Mouse (Mus musculus) megakaryocyte, embryonic 14.5 days (primary cell): ENCODE data around the gene Csnk1g2. TPM values are rescaled to one million over a fixed set of nuclear protein-coding genes. Genes with fewer than 3 reads are reported as not detected.

Experiments used
- H3K27me3 ChIP-seq: replicated peaks from 2 replicates; pipeline ENCODE3; 2012; ENCODE audit warnings: inconsistent platforms
- H3K36me3 ChIP-seq: replicated peaks from 2 replicates; pipeline ENCODE3; 2012; ENCODE audit warnings: low read length, inconsistent platforms, mixed read lengths
- H3K4me1 ChIP-seq: 2 replicates; pipeline ENCODE4 v1.6.1; 2012; ENCODE audit warnings: inconsistent platforms
- H3K4me3 ChIP-seq: replicated peaks from 2 replicates; pipeline ENCODE3; 2012; ENCODE audit warnings: moderate library complexity, mild to moderate bottlenecking, inconsistent platforms
- H3K9me3 ChIP-seq: 2 replicates; pipeline ENCODE4 v1.6.1; 2012; ENCODE audit warnings: inconsistent platforms
- FLI1 ChIP-seq: IDR thresholded peaks from 2 replicates; pipeline ENCODE4 v1.6.1; 2012; ENCODE audit warnings: low read length, inconsistent platforms, mixed read lengths
- GATA1 ChIP-seq: IDR thresholded peaks from 3 replicates; pipeline ENCODE4 v1.6.1; 2012; ENCODE audit warnings: mixed read lengths, low read length, inconsistent platforms, borderline replicate concordance
- polyA plus RNA-seq: library from polyadenylated mRNA; stranded (reverse); fragments of >175 nt; gene quantifications from 2 replicates; pipeline ENCODE4 v1.2.3, GENCODE M21; 2012; ENCODE audit warnings: low replicate concordance; ENCODE audit not compliant: insufficient read depth

Gene Csnk1g2
- polyA plus RNA-seq = 476 and 617 TPM in 2 replicates

DNA sequence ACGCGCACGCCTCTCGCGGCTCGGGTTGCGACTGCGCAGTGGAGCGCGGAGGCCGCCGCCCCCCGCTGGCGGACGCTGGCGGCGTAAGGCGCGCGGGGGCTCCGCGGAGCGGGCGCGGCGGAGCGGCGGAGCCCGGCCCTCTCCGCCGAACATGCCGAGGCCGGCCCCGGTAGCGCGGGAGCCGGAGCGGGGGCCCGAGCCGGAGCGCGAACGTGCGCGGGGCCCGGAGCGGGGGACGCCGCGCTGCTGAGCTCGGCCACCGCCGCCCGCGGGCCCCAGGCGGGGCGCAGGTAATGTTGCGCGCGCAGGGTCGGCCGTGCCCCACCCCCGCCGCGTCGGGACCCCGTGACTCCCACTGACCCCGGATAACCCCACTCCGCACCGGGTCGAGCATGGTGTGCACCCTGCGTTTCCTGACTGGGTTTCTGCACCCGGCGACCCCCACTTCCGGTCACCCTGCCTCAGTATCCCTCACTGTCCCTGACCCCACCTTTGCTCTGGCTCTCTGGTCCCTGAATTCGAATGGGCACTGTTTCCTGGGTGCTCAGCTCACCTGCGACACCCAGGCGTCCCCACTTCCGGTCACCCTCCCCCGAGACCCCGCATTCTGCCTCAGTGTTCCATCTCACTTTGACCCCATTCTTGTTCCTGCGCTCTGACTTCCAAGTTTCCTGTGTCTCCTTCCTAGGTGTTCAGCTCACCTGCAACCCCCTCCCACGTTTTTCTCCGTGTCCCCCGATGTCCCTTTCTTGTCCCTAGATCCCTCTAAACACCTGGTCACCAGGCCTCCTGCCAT is at the start of gene Csnk1g2:
Gene Csnk1g2, plus strand, starts transcription at position 178 of the 796 bp plus-strand sequence.
- Histone ChIP-seq H3K4me1 (peaks cover 80% of the 10 kb centered on the region), H3K36me3 (peaks cover 35% of the 10 kb centered on the region), H3K9me3 (no peaks in the 10 kb centered on the region), H3K4me3 (peak within 1 kb of the TSS; percentile 100), H3K27me3 (no peaks in the 10 kb centered on the region)
- TF ChIP-seq GATA1 (no peak), FLI1 (peak; percentile 46; the same call in 1 of the 2 replicates)

DNA sequence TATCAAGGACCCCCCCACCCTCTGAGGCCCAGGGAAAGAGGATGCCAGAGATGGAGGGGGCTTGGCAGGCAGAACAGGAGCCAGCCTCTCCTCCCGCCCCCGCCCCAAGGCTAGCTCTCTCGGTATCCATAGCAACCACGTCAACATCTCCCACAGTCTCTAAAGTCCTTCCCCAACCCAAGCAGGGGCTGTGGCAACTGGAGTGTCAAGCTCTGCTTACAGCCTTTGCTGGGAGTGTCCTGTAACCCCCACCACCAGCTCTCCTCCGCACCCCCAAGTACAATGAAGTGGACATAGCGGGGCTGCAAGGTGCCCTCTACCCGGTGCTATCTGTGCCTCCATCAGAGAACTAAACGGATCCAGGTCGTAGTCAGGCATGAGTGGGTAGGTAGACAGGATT is 48.7 kb upstream of the Csnk1g2 start:
- H3K27me3 ChIP-seq = no peaks in the 10 kb centered on the region
- TF ChIP-seq GATA1 = no peak
- no peak for TF ChIP-seq FLI1
- no peaks in the 10 kb centered on the region for H3K9me3 ChIP-seq
- H3K4me1 ChIP-seq = peaks cover 86% of the 10 kb centered on the region
- H3K36me3 ChIP-seq = peaks cover 24% of the 10 kb centered on the region
- H3K4me3 ChIP-seq = no peak overlapping the region

DNA sequence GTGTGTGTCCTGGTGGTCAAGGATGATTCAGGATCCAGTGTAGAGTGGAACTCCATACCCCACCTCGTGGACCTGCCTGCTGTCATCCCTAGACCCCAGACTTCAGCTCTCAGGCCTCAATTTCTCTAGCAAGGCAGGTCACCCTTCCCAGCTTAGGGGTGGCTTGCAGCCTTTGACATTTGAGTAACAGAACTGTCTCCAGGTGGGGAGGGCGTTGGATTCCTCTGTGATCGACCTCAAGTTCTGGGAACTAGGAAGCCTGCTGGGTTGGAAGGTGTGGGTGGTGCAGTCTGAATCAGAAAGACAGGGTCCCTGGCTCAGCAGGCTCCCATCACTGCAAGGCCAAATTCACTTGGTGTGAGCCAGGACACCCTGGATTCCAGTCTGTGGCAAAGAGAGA is 47.7 kb upstream of the Csnk1g2 start:
- H3K27me3 ChIP-seq = no peaks in the 10 kb centered on the region
- H3K36me3 ChIP-seq = peaks cover 22% of the 10 kb centered on the region
- no peaks in the 10 kb centered on the region for H3K9me3 ChIP-seq
- H3K4me1 ChIP-seq = peaks cover 86% of the 10 kb centered on the region
- no peak for TF ChIP-seq FLI1
- no peak for TF ChIP-seq GATA1
- peak overlapping the region; percentile 92 for H3K4me3 ChIP-seq

GRCm38 (mm10) chr10:80575925-80576324 is 46.7 kb upstream of the Csnk1g2 start:
- H3K4me1 ChIP-seq = peaks cover 79% of the 10 kb centered on the region

DNA sequence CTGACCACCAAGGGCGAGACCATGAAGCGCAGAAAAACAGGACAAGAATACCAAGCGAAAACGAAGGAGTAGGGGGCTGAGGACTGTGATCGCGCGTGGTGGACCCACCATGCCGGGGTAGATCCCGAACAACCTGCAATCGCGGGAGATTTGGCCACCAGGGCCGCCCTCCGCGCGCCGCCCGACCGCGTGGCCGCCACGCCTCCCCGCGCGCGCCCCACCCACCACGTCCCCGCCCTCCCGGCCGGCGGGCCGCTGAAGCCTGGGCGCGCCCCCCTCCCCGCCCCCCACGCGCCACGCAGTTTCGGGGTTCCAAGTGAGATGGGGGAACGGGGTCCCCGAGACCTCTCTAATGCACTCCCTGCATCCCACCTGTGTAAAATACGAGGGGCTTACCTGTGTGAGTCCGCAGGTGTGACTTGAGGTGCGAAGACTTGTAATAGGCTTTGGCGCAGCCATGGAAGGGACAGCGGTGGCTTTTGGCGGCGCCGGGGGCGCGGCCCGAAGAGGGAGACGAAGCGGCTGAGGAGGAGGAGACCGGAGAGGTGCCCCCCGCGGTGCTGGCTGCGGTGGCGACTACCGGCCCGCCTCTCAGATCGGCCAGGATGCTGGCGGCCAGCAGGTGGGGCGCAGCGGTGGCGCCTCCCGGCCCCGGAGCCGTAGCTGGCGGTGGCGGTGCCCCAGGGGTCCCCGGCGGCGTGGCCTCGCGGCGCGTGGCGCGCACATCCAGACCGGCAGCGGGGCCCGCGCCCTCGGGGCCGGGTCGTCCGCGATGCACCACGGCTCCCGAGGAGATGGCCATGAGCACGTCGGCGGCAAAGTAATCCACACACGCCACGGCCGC is 46.1 kb upstream of the Csnk1g2 start:
- TF ChIP-seq GATA1 = no peak
- no peak for TF ChIP-seq FLI1
- H3K9me3 ChIP-seq = no peaks in the 10 kb centered on the region
- peaks cover 27% of the 10 kb centered on the region for H3K36me3 ChIP-seq
- no peaks in the 10 kb centered on the region for H3K27me3 ChIP-seq
- H3K4me3 ChIP-seq = peak overlapping the region; percentile 92
- H3K4me1 ChIP-seq = peaks cover 79% of the 10 kb centered on the region

More at GRCm38 (mm10) chr10:80575925-80576324, 46.7 kb upstream of the Csnk1g2 start:
- TF ChIP-seq FLI1 (no peak), GATA1 (no peak)
- no peaks in the 10 kb centered on the region for H3K27me3 ChIP-seq
- no peaks in the 10 kb centered on the region for H3K9me3 ChIP-seq
- peak overlapping the region; percentile 92 for H3K4me3 ChIP-seq
- H3K36me3 ChIP-seq = peaks cover 24% of the 10 kb centered on the region

DNA sequence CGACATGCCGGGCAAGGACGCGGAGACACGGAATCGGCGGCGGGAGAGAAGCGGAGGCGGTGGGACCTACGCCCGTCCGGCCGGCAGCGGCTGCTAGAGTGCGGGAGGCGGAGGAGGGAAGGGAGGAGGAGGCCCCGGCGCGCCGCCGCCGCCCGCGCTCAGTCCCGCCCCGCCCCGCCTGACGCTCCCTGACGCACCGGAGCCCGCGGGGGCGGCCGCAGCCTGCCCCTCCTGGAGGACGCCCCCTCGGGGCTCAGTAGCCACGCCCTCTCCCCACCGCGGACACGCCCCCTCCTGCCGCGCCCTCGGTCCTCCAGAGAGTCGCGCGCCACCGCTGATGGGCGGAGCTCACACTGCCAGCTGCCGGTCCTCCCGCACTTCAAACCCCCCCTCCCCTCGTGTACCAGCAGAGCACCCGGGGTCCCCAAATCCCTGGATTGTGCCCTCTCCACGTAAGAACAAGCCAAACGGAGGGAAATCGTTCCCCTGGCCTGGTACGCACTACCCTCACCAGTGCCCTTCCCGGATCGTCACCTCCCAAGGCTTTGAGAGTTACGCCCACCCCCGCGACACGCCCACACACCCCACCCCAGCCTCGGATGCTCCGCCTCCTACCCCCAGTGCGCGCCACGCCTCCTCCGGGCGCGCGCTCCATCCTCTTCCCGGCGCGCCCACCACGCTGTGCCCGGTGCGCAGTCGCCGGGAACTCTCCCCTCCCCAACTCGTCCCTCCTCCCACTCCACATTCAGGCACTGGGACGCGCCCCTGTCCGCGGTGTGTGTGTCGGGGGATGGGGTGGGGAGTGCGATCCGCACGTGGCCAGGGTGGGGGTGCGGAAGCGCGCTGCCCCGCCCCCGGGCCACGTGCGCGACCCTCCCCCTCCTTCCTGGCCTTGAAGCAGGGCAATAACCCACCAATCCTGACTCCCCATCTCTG is 45.2 kb upstream of the Csnk1g2 start, which contains the start of gene Klf16:
Gene Klf16, minus strand, starts transcription at position 127 of the 936 bp plus-strand sequence.
- Histone ChIP-seq H3K9me3 (no peaks in the 10 kb centered on the region), H3K4me3 (peak within 1 kb of the TSS; percentile 92), H3K4me1 (peaks cover 79% of the 10 kb centered on the region), H3K27me3 (no peaks in the 10 kb centered on the region), H3K36me3 (peaks cover 27% of the 10 kb centered on the region)
- TF ChIP-seq GATA1 (no peak), FLI1 (no peak)

- Histone ChIP-seq H3K36me3 (peaks cover 32% of the 10 kb centered on the region), H3K27me3 (no peaks in the 10 kb centered on the region), H3K9me3 (no peaks in the 10 kb centered on the region), H3K4me3 (peak overlapping the region; percentile 92), H3K4me1 (peaks cover 76% of the 10 kb centered on the region)
- TF ChIP-seq GATA1 (no peak), FLI1 (no peak)
Measured at GRCm38 (mm10) chr10:80578131-80578750, 44.4 kb upstream of the Csnk1g2 start.

GRCm38 (mm10) chr10:80578911-80579310 is 43.7 kb upstream of the Csnk1g2 start:
- Histone ChIP-seq H3K4me3 (peak overlapping the region; percentile 92), H3K27me3 (no peaks in the 10 kb centered on the region), H3K36me3 (peaks cover 39% of the 10 kb centered on the region), H3K4me1 (peaks cover 76% of the 10 kb centered on the region), H3K9me3 (no peaks in the 10 kb centered on the region)
- TF ChIP-seq FLI1 = no peak
- no peak for TF ChIP-seq GATA1

DNA sequence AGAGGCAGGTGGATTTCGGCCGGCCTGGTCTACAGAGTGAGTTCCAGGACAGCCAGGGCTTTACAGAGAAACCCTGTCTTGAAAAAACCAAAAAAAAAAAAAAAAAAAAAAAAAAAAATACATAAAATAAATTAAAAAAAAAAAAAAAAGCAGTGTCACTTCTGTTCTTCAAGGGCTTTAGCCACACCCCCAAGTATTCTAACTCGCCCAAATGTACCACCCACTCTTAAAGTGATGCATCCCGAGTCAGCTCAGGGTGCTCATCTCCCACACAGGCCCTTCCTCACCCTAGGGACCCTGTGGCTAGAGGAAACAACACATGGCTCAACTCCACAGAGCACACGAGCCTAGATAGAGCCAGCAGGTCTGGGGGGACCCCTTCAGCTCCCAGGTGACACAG is 39.6 kb upstream of the Csnk1g2 start:
- no peaks in the 10 kb centered on the region for H3K27me3 ChIP-seq
- H3K36me3 ChIP-seq = peaks cover 62% of the 10 kb centered on the region
- H3K9me3 ChIP-seq = no peaks in the 10 kb centered on the region
- H3K4me1 ChIP-seq = peaks cover 89% of the 10 kb centered on the region
- H3K4me3 ChIP-seq = no peak overlapping the region
- TF ChIP-seq FLI1 (no peak), GATA1 (no peak)
